Mouse (Mus musculus) limb, embryonic 13.5 days (tissue): ENCODE measurements around the gene Cmtm8. TPM values are rescaled to one million over a fixed set of nuclear protein-coding genes. Genes with fewer than 3 reads are reported as not detected.
A peak's percentile ranks its signal among the peaks of the same experiment; 100 is the strongest.

Source experiments
- ATAC-seq: fragments of 200-750 bp; cut with Nextera tagmentation; 2 replicates; pipeline ENCODE4 v1.8.0; 2017; ENCODE audit warnings: low read depth, moderate number of reproducible peaks, moderate TSS enrichment; ENCODE audit not compliant: low FRiP score
- H3K27ac ChIP-seq: fragments of 300-500 bp; sonication (generic); 2 replicates; pipeline ENCODE4 v1.5.1; 2015; ENCODE audit warnings: inconsistent platforms, mild to moderate bottlenecking, moderate library complexity
- H3K27me3 ChIP-seq: fragments of 300-500 bp; sonication (generic); 2 replicates; pipeline ENCODE4 v1.6.1; 2015; ENCODE audit warnings: mild to moderate bottlenecking, inconsistent platforms
- H3K36me3 ChIP-seq: fragments of 300-500 bp; sonication (generic); 2 replicates; pipeline ENCODE4 v1.6.1; 2015; ENCODE audit warnings: inconsistent platforms, mild to moderate bottlenecking, moderate library complexity
- H3K4me1 ChIP-seq: fragments of 300-500 bp; sonication (generic); 2 replicates; pipeline ENCODE4 v1.6.1; 2015; ENCODE audit warnings: inconsistent platforms
- H3K4me2 ChIP-seq: fragments of 300-500 bp; sonication (generic); replicated peaks from 2 replicates; pipeline ENCODE4 v1.6.1; 2015; ENCODE audit warnings: inconsistent platforms, mild to moderate bottlenecking, moderate library complexity
- H3K4me3 ChIP-seq: fragments of 300-500 bp; sonication (generic); 2 replicates; pipeline ENCODE4 v1.5.1; 2015; ENCODE audit warnings: moderate library complexity, mild to moderate bottlenecking, inconsistent platforms
- H3K9ac ChIP-seq: fragments of 300-500 bp; sonication (generic); 2 replicates; pipeline ENCODE4 v1.6.1; 2015; ENCODE audit warnings: mild to moderate bottlenecking, inconsistent platforms
- H3K9me3 ChIP-seq: fragments of 300-500 bp; sonication (generic); 2 replicates; pipeline ENCODE4 v1.6.1; 2016; ENCODE audit warnings: inconsistent platforms
- WGBS: fragments of 180-500 bp; shearing (Covaris S2); methylation state at CpG from one replicate; pipeline ENCODE4 v1.1.7; 2015; 5-methylcytosine and 5-hydroxymethylcytosine counted together
- polyA plus RNA-seq: library from polyadenylated mRNA; unstranded; fragments of >200 nt; fragmentation: Nextera tagmentation; extraction: Ambion mirVana; gene quantifications from 2 replicates; pipeline ENCODE4 v1.2.1, GENCODE M21; 2015

The Cmtm8 gene
- polyA plus RNA-seq, 1 experiment from 2014 or later: 17.9 TPM

- peaks cover 55% of the 10 kb centered on the region for H3K36me3 ChIP-seq
- ATAC-seq: no peak
- H3K27ac ChIP-seq: no peak overlapping the region
- H3K4me1 ChIP-seq: peaks cover 18% of the 10 kb centered on the region
- no peak overlapping the region for H3K4me2 ChIP-seq
- WGBS: 60% methylated on average over 13 of the region's 13 CpGs
- no peak overlapping the region for H3K4me3 ChIP-seq
- no peaks in the 10 kb centered on the region for H3K9me3 ChIP-seq
- H3K27me3 ChIP-seq: no peaks in the 10 kb centered on the region
- H3K9ac ChIP-seq: no peak overlapping the region
Measured at GRCm38 (mm10) chr9:114763341-114763740, 80.6 kb downstream of the Cmtm8 start.

GRCm38 (mm10) chr9:114761848-114762247 is 82.1 kb downstream of the Cmtm8 start:
- no peaks in the 10 kb centered on the region for H3K27me3 ChIP-seq
- peaks cover 4% of the 10 kb centered on the region for H3K4me1 ChIP-seq
- H3K36me3 ChIP-seq: peaks cover 67% of the 10 kb centered on the region
- H3K27ac ChIP-seq: no peak overlapping the region
- no peak for ATAC-seq
- H3K9ac ChIP-seq: no peak overlapping the region
- WGBS: 71% methylated on average over 11 of the region's 11 CpGs
- no peaks in the 10 kb centered on the region for H3K9me3 ChIP-seq
- no peak overlapping the region for H3K4me3 ChIP-seq
- H3K4me2 ChIP-seq: no peak overlapping the region

GRCm38 (mm10) chr9:114760353-114760752 is 83.6 kb downstream of the Cmtm8 start:
- no peak for ATAC-seq
- Histone ChIP-seq H3K36me3 (peaks cover 80% of the 10 kb centered on the region), H3K27ac (no peak overlapping the region), H3K4me2 (no peak overlapping the region), H3K27me3 (no peaks in the 10 kb centered on the region), H3K4me3 (no peak overlapping the region), H3K9ac (no peak overlapping the region), H3K4me1 (no peaks in the 10 kb centered on the region), H3K9me3 (no peaks in the 10 kb centered on the region)
- 79% methylated on average over 5 of the region's 5 CpGs for WGBS

- Histone ChIP-seq H3K4me2 (no peak overlapping the region), H3K27me3 (no peaks in the 10 kb centered on the region), H3K9ac (no peak overlapping the region), H3K4me3 (no peak overlapping the region), H3K36me3 (peaks cover 83% of the 10 kb centered on the region), H3K9me3 (no peaks in the 10 kb centered on the region), H3K27ac (no peak overlapping the region), H3K4me1 (no peaks in the 10 kb centered on the region)
- 90% methylated on average over 4 of the region's 4 CpGs for WGBS
- no peak for ATAC-seq
Measured at GRCm38 (mm10) chr9:114759886-114760285, 84.1 kb downstream of the Cmtm8 start.

GRCm38 (mm10) chr9:114758801-114759200 is 85.2 kb downstream of the Cmtm8 start:
- no peak overlapping the region for H3K27ac ChIP-seq
- H3K9me3 ChIP-seq: no peaks in the 10 kb centered on the region
- H3K36me3 ChIP-seq: peaks cover 85% of the 10 kb centered on the region
- no peak overlapping the region for H3K4me3 ChIP-seq
- no peak overlapping the region for H3K4me2 ChIP-seq
- H3K9ac ChIP-seq: no peak overlapping the region
- H3K4me1 ChIP-seq: no peaks in the 10 kb centered on the region
- ATAC-seq: no peak
- WGBS: 87% methylated on average over 5 of the region's 5 CpGs
- no peaks in the 10 kb centered on the region for H3K27me3 ChIP-seq

GRCm38 (mm10) chr9:114758272-114758671 is 85.7 kb downstream of the Cmtm8 start:
- H3K27ac ChIP-seq: no peak overlapping the region
- no peak overlapping the region for H3K4me2 ChIP-seq
- H3K27me3 ChIP-seq: no peaks in the 10 kb centered on the region
- H3K9me3 ChIP-seq: no peaks in the 10 kb centered on the region
- WGBS: 78% methylated on average over 7 of the region's 7 CpGs
- H3K4me1 ChIP-seq: peaks cover 2% of the 10 kb centered on the region; the same call in 1 of the 2 replicates
- peaks cover 82% of the 10 kb centered on the region for H3K36me3 ChIP-seq
- no peak for ATAC-seq
- no peak overlapping the region for H3K9ac ChIP-seq
- H3K4me3 ChIP-seq: no peak overlapping the region

GRCm38 (mm10) chr9:114752863-114753484 is 91.0 kb downstream of the Cmtm8 start:
- peak; percentile 91 for ATAC-seq
- peaks cover 50% of the 10 kb centered on the region for H3K36me3 ChIP-seq
- H3K4me1 ChIP-seq: peaks cover 5% of the 10 kb centered on the region; the same call in 1 of the 2 replicates
- peak overlapping the region; percentile 48; the same call in 1 of the 2 replicates for H3K27ac ChIP-seq
- no peaks in the 10 kb centered on the region for H3K27me3 ChIP-seq
- peak overlapping the region; percentile 71 for H3K9ac ChIP-seq
- H3K9me3 ChIP-seq: no peaks in the 10 kb centered on the region
- H3K4me2 ChIP-seq: peak overlapping the region; percentile 83
- WGBS: 8% methylated on average over 36 of the region's 36 CpGs
- H3K4me3 ChIP-seq: peak overlapping the region; percentile 59

GRCm38 (mm10) chr9:114752311-114752710 is 91.6 kb downstream of the Cmtm8 start:
- peak overlapping the region; percentile 39 for H3K9ac ChIP-seq
- H3K4me3 ChIP-seq: peak overlapping the region; percentile 59; the same call in 1 of the 2 replicates
- no peaks in the 10 kb centered on the region for H3K9me3 ChIP-seq
- H3K4me1 ChIP-seq: peaks cover 5% of the 10 kb centered on the region; the same call in 1 of the 2 replicates
- no peak for ATAC-seq
- peak overlapping the region; percentile 83 for H3K4me2 ChIP-seq
- H3K27me3 ChIP-seq: no peaks in the 10 kb centered on the region
- WGBS: 72% methylated on average over 9 of the region's 9 CpGs
- peaks cover 52% of the 10 kb centered on the region for H3K36me3 ChIP-seq
- H3K27ac ChIP-seq: no peak overlapping the region

GRCm38 (mm10) chr9:114751582-114751981 is 92.4 kb downstream of the Cmtm8 start:
- H3K9me3 ChIP-seq: no peaks in the 10 kb centered on the region
- H3K27me3 ChIP-seq: no peaks in the 10 kb centered on the region
- peaks cover 5% of the 10 kb centered on the region; the same call in 1 of the 2 replicates for H3K4me1 ChIP-seq
- H3K4me2 ChIP-seq: no peak overlapping the region
- H3K36me3 ChIP-seq: peaks cover 52% of the 10 kb centered on the region
- H3K9ac ChIP-seq: no peak overlapping the region
- no peak overlapping the region for H3K27ac ChIP-seq
- 82% methylated on average over 3 of the region's 3 CpGs for WGBS
- no peak for ATAC-seq
- H3K4me3 ChIP-seq: no peak overlapping the region

GRCm38 (mm10) chr9:114747466-114747865 is 96.5 kb downstream of the Cmtm8 start:
- Histone ChIP-seq H3K4me1 (no peaks in the 10 kb centered on the region), H3K9me3 (no peaks in the 10 kb centered on the region), H3K36me3 (peaks cover 46% of the 10 kb centered on the region), H3K27ac (no peak overlapping the region), H3K27me3 (no peaks in the 10 kb centered on the region), H3K4me2 (no peak overlapping the region), H3K9ac (no peak overlapping the region), H3K4me3 (no peak overlapping the region)
- ATAC-seq: no peak
- WGBS: 81% methylated on average over 12 of the region's 12 CpGs

- no peak for ATAC-seq
- Histone ChIP-seq H3K9ac (no peak overlapping the region), H3K27me3 (no peaks in the 10 kb centered on the region), H3K36me3 (peaks cover 46% of the 10 kb centered on the region), H3K27ac (no peak overlapping the region), H3K4me3 (no peak overlapping the region), H3K9me3 (no peaks in the 10 kb centered on the region), H3K4me1 (no peaks in the 10 kb centered on the region), H3K4me2 (no peak overlapping the region)
- 81% methylated on average over 10 of the region's 10 CpGs for WGBS
Measured at GRCm38 (mm10) chr9:114747012-114747411, 96.9 kb downstream of the Cmtm8 start.

GRCm38 (mm10) chr9:114745654-114746053 is 98.3 kb downstream of the Cmtm8 start:
- Histone ChIP-seq H3K9me3 (no peaks in the 10 kb centered on the region), H3K4me3 (no peak overlapping the region), H3K9ac (no peak overlapping the region), H3K4me2 (no peak overlapping the region), H3K27ac (peak overlapping the region; percentile 44; the same call in 1 of the 2 replicates), H3K27me3 (no peaks in the 10 kb centered on the region), H3K36me3 (peaks cover 51% of the 10 kb centered on the region), H3K4me1 (no peaks in the 10 kb centered on the region)
- 83% methylated on average over 4 of the region's 4 CpGs for WGBS
- ATAC-seq: no peak

- peaks cover 51% of the 10 kb centered on the region for H3K36me3 ChIP-seq
- H3K27ac ChIP-seq: no peak overlapping the region
- no peaks in the 10 kb centered on the region for H3K9me3 ChIP-seq
- ATAC-seq: no peak
- no peaks in the 10 kb centered on the region for H3K27me3 ChIP-seq
- H3K4me3 ChIP-seq: no peak overlapping the region
- H3K4me1 ChIP-seq: no peaks in the 10 kb centered on the region
- no peak overlapping the region for H3K4me2 ChIP-seq
- H3K9ac ChIP-seq: no peak overlapping the region
- 88% methylated on average over 4 of the region's 4 CpGs for WGBS
Measured at GRCm38 (mm10) chr9:114745163-114745562, 98.8 kb downstream of the Cmtm8 start.
